Mouse (Mus musculus): Measurements from ENCODE around the gene Sh3gl1.
A peak's percentile ranks its signal among the peaks of the same experiment; 100 is the strongest.

The Sh3gl1 gene

DNA sequence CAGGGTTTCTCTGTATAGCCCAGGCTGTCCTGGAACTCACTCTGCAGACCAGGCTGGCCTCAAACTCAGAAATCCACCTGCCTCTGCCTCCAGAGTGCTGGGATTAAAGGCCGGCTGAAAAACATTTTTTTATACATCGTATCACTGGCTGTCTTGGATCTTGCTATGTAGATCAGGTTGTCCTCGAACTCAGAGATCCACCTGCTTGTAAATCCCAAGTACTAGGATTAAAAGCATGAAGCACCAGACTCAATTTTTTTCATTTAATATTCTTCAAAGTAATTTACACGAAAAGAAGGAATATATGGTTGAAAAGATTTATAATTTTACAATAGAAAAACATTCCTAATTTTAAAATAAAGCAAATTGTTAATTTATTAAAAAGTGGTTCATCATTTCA is 2.9 kb upstream of the Sh3gl1 start:
- no peak for DNase-seq

DNA sequence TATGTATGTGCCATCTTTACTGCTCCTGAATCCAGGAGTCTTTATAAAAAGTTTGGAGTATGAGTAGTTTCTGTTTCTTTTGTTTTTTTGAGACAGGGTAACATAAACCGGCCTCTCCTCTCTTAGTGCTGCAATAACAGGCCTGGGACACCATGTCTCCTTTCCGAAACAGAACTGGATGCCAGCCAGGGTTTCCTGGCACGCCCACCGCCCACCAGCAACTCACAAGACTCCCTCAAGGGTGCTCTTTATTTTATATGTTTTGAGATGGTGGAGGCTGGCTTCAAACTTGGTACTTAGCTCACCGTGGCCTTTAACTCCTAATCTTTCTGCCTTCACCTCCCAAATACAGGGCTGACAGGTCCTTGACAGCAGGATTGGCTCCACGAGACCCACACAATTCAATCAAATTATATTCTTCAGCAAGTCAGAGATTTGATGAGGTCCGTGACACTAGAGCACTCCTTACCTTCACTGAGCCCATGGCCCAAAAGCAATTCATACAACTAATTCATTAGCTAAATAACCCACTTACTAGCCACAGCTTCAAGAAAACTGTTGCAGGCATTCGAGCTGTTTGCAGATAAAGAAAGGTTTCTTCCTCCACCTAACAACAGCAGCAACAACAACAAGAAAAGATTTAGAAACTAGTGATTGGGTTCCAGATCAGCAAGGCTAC is 2.3 kb upstream of the Sh3gl1 start:
- peak; percentile 39 for DNase-seq

DNA sequence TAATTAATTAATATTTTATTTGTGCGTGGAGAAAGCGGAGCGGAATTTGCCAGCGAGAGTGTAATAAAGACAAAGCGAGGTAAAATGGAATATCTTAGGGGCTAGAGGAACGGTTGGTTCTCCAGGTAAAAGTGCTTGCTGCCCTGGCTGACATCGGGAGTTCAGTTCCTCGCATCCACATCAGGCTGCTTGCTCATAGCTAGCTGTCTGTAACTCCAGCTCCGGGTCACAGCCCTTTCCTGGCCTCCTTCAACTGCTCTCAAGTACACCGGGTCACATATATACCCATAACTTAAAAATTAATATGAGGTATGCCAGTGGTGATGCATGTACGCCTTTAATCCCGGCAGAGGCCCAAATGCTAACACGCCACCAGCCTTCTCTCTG is 459 bp upstream of the Sh3gl1 start:
- no peak for DNase-seq

- no peak for DNase-seq
Observed at GRCm38 (mm10) chr17:56035216-56035615, 1.2 kb downstream of the Sh3gl1 start.

DNA sequence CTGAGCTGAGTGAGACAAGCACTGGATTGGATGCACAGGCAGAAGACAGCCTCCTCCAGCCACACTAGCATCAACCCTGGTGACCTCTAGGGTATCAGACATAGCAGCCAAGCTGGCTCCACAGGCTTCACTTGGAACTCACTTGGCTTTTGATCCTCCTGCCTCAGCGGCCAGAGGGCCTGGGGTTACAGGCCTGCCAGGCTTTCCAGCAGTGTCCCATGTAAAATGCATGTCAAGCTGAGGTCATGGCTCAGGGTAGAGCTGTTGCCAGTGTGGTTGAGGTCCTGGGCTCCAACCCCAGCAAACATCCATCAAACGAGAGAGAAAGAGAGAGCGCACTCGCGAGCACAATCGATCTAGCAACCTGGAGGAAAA is 1.7 kb downstream of the Sh3gl1 start:
- DNase-seq: no peak

DNA sequence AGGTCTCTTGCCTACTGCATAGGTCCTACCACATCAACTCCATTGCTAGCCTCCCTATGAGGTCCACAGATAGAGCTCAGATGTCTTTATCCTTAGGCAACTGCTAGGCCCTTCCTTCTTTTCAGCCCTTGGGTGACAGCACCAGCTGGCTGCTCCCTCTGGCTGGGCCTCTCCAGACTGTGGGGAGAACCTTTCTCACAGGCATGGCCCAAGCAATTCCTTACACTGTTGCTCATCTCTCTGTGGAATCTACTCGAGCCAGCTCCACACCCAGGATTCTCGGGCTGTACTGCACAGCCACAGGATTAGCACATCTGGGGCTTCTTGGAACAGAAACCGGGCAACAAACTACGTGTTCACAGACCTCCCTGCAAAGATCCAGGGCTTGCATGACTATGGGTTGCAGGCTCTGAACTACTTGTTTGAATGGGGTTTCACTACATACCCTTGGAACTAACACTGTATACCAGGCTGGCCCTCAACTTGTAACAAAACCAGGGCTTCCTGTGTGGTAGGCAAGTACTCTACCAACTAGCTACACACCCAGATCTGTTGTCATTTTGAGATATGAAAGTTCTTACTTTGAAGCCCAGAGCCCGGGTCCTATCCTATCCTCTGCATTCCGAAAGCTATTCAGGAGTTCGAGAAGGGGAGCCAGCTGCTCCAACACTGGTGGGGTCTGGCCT is 2.3 kb downstream of the Sh3gl1 start:
- DNase-seq: no peak

DNA sequence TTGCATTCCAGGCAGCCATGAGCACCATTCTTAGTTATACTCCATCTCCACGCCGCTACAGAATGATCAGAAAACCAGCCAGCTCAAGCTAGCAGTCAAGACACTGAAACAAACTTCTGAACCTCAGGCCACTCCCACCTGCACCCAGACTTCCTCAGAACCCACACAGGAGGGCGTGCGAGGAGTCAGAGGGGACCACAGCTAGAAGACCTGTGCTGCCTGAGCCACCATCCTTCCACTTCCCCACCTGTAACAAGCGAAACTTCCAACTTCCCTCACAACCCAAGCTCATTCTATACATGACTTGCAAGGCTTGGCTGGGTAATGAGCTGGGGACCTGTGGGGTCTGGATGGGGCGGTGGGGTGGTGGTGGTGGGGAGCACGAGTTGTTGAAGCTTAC is 3.6 kb downstream of the Sh3gl1 start:
- no peak for DNase-seq

- DNase-seq: no peak
Observed at GRCm38 (mm10) chr17:56032127-56032733, 4.2 kb downstream of the Sh3gl1 start.

GRCm38 (mm10) chr17:56031431-56031830 is 5.0 kb downstream of the Sh3gl1 start:
- no peak for DNase-seq

GRCm38 (mm10) chr17:56030919-56031318 is 5.5 kb downstream of the Sh3gl1 start:
- peak; percentile 32 for DNase-seq

DNA sequence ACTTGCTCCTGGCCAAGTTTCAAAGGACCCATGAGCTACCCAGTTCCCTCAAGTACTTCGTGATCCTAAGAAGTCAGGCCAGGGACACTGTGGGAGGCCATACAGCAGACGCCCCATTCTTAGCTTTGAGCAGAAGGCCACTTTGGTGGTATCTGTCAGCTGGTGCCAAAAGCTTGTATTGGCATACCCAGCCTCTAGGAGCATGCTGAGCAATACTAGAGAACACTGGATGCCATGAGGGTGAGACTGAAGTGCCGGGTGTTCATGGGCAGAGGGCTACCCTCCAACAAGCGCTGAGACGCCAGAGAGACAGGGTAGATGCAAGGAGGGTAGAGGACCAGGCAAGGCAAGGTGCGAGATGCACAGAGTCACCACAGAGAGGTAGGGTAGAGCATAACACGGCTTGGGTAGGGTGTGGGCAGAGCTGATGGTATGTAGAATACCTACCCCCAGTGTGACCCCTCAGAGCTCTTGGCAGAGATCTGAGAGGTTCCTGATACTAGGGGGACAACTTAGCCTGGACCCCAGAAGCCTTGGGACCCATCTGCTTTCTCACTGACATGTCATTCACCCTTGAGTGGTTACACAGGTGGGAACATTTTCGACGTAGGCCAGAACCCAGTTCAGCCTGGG is 6.1 kb downstream of the Sh3gl1 start:
- DNase-seq: no peak

- no peak for DNase-seq
Observed at GRCm38 (mm10) chr17:56027801-56028441, 8.5 kb downstream of the Sh3gl1 start.

DNA sequence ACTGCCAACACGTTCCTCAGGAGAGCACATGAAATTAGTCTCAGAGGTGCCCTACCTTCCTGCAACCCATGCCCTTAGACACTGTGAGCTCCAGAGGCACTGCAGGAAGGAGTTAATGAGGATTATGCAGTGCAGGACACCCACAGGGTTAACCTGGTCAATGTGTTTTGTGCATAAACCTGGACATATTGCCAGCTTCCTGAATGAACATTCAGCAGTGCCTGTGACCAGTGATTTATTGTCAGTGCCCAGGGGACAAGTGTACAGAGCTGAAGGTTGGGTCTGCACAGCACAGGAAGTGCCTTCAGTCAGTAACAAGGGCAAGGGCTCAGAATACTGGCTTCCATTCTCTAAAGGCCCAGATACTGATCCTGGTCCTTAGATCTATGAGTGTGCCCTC is 9.6 kb downstream of the Sh3gl1 start:
- no peak for DNase-seq

- no peak for DNase-seq
Observed at GRCm38 (mm10) chr17:56026303-56026702, 10.1 kb downstream of the Sh3gl1 start.

GRCm38 (mm10) chr17:56024931-56025330 is 11.5 kb downstream of the Sh3gl1 start:
- no peak for DNase-seq

GRCm38 (mm10) chr17:56024476-56024875 is 12.0 kb downstream of the Sh3gl1 start:
- no peak for DNase-seq

- peak; percentile 46 for DNase-seq
Observed at GRCm38 (mm10) chr17:56023386-56023785, 13.0 kb downstream of the Sh3gl1 start.

DNA sequence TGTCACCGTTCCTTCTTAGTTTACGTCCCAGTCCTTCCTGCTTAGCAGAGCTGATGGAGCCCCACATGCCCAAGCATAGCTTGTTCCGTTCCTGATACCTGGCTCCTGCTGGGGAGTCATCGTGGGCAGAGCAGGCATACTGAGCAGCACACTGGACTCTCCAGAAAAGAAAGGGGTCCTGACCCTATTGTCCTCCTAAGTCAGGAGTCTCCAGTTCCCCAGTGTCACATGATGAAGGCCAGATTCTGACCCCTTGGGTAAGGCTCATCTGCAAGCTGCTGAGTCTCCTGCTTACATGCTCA is 13.5 kb downstream of the Sh3gl1 start:
- DNase-seq: no peak

DNA sequence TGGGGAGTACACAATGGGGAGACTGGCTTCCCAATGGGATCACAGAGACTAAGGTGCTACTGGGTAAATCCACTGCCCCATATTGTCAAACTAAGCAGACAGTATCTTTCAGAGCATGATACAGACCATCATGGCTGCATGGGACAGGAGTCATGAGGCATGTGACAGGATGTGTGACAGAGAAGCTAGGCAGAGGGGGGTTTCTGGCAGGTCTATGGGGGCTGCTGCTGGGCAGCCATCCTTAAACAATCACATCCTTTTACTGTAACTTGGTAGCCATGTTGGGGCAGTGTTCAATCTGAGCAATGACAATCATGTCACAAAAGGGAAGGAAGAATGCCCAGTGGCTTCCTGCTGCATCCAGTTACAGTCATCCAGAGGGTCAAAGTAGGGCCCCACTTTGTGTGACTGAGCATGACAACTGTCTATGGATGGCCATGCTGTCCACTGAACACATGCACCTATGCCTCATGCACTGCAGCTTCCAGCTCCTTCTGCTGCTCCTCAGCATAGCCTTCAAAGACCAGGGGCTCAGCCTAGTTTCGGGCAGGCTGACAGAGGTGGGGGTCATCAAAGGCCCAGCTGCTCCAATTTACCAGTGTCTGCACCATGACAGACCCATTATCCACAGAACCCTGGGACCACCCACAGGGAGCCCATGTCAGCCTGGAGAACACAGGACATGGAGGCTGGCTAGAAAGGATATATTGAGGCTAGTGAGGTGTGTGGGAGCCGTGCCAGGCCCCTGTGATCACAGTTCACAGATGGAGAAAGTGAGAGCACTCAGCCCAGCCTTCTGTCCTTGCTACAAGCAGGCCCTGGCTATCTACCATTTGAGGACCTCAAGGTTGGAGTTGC is 14.1 kb downstream of the Sh3gl1 start:
- DNase-seq: no peak

DNA sequence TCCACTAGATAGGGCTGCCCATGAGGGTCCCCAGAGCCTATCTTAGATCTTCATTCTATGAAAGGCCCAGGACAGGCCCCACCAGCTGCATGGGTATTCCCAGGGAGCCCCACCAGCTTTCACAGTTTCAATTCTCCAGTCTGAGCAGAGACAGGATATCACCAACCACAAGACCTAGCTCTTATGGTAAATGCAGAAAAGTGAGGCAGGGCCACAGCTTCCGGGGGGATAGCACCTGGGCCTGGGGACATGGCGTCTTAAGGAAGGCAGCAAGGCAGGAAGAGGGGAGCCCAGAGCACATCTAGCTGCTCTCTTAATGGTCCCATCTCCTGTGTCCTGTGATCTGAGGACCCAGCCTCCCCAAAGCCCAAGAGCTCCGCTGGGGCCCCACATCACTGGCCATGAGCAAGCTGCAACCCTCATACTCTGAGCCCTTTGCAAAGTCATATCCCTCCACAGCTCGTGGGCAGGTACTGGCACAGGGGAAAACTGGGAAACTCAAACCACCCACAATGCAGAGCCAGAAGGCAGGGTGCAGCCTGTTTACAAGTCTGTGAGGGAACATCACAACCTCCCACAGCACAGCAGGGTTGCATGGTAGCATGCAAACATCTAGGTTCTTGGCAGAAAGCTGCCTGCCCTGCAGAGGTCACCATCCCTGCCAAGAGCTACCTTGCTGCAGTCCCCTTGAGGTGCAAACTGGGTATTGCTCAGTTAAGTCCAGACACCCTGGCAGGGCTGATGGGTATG is 15.1 kb downstream of the Sh3gl1 start:
- DNase-seq: no peak

DNA sequence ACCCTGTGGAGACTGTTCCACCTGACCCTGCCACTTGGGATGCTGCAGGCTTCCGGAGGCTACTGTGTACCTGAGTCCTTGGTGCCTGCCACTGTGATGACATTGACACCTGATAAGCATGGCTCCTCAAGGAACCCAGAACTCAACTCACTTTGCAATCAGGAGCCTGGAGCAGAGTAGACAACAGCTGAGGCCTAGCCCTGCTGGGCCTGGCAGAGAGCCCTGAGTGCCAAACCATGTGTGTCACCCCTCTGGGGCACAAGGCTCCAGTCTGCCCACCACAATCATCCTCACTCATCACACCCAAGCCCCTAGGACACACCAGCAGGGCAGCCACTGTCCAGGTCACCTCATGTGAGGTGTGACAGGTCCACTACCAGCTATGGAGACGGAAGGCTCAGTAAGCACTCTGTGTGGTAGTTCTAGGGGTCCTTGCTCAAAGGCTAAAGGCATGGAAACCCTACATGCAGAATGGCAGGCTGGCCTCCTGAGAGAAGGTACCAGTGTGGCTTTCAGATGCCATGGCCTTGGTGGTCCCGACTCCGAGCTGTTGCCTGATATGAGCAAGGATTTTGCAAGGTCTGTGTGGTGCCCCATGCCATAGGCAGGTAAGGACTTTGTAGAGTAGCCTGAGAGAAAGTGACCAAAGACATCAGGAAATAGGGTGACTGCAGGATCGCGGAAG is 15.9 kb downstream of the Sh3gl1 start:
- DNase-seq: no peak
